Mouse (Mus musculus): ENCODE data around the gene Snd1. TPM values are rescaled to one million over a fixed set of nuclear protein-coding genes. Genes with fewer than 3 reads are reported as not detected.

Gene Snd1
- polyA plus RNA-seq, 1 experiment = 190 TPM

DNA sequence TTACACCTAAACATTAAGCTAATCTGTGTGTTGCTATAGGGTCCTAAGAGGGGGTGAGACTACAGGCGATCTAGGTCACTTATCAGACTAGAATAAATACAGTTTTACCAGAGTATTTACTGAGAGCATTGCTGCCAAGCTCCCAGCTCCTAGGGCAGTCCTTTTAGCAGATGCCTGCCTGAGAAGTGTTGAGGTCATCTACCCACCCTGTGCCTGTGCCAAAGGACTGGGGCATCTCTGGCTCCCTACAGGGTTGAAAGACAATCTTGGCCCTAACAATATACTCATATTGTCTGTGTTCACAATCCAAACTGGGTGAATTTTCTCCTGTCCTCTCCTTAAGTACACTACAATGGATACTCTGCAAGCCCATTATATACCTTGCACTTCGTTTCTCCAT, 340.0 kb downstream of the Snd1 start:
- TF ChIP-seq POLR2AphosphoS2 (IDR thresholded peaks at IDR 0.05; ENCODE audit: insufficient read length, low read depth) (no peak), REST (IDR thresholded peaks at IDR 0.05; ENCODE audit: insufficient read depth, insufficient read length) (no peak), SRF (IDR thresholded peaks at IDR 0.05; ENCODE audit: control insufficient read depth, insufficient read length, low read depth) (no peak)
- H3K4me3 ChIP-seq = no peak overlapping the region
- no peak overlapping the region for H3K4me2 ChIP-seq (ENCODE audit: low read depth)
- no peaks in the 10 kb centered on the region for H3K27me3 ChIP-seq (ENCODE audit: control insufficient read depth, insufficient read depth, insufficient read length)
- H3ac ChIP-seq (ENCODE audit: control insufficient read depth, insufficient read length) = no peak overlapping the region
- H3K79me2 ChIP-seq (ENCODE audit: control insufficient read depth, insufficient read depth) = no peaks in the 10 kb centered on the region
- H3K36me3 ChIP-seq (ENCODE audit: control insufficient read depth, insufficient read depth) = no peaks in the 10 kb centered on the region

DNA sequence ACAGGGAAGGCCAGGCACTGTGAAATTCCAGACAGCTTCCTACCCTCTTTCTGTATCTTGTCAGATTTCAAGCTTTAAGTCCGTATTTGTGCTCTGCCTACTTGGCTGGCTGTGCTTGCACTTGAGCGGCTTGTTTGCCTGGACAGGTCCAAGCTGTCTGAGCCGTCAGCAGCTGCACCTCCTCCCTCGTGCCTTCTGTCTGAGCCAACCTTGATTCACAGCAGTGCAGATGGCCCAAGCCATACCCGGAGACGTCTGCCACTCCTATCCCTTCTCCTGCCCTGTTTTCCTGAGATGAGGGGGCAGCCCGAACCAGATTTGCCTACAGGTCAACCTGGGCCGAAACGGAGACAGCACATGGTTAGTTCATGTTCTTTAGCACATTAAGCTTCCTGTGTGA, 342.1 kb downstream of the Snd1 start:
- Histone ChIP-seq H3K4me3 (no peak overlapping the region), H3K27me3 (ENCODE audit: control insufficient read depth, insufficient read depth, insufficient read length) (no peaks in the 10 kb centered on the region), H3ac (ENCODE audit: control insufficient read depth, insufficient read length) (no peak overlapping the region), H3K79me2 (ENCODE audit: control insufficient read depth, insufficient read depth) (no peaks in the 10 kb centered on the region), H3K36me3 (ENCODE audit: control insufficient read depth, insufficient read depth) (no peaks in the 10 kb centered on the region), H3K4me2 (ENCODE audit: low read depth) (no peak overlapping the region)
- no peak for TF ChIP-seq TCF3 (IDR thresholded peaks at IDR 0.05; ENCODE audit: insufficient read length, low read depth)
- no peak for TF ChIP-seq MAX (IDR thresholded peaks at IDR 0.05; ENCODE audit: low read depth)

DNA sequence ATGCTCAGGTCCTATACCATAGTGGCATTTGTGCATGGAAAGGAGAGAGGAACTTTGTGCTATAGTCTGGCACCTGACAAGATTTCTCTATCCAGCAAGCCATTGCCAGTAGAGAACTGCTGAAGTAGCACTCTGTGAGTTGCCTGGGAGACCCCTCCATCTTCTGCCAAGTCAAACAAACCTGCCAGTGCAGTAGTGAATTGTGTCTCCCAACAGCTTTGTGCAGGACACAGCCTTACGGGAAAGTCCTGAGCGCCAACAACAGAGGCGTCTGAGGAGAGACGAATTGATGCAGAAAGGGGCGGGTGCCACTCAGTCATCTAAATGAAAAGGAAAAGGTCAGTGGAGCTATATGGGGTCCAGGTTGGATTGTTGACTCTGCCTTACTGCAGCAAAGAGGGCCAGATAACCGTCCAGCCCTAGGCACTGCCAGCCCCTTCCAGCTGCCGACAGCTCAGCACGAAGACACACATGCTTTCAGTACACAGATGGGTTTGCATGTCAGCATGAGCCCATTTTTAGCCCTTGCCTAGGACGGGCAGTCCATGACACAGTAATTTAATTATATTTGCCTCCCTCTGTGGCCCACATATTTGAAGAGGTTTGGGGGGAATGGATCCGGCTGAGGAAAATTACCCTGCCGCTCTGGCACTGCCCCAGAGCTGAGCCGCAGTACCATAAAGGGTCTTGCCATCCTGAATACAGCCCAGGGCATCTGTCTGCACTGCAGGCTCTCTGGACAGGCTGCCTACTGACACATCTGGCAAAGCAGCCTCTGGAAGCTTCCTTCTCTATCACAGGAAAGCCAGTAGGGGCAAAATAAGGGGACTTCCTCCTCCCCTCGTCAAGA, 344.8 kb downstream of the Snd1 start:
- H3K4me3 ChIP-seq = no peak overlapping the region
- H3K4me2 ChIP-seq (ENCODE audit: low read depth) = no peak overlapping the region
- TF ChIP-seq E2F4 (IDR thresholded peaks at IDR 0.05; ENCODE audit: insufficient read depth) (no peak), MYOG (IDR thresholded peaks at IDR 0.05; ENCODE audit: control insufficient read depth in 1 of 3, insufficient read depth in 1 of 3, insufficient read length in 2 of 3, low read depth in 2 of 3) (peak in 1 of 3 experiments; percentile 17), TCF3 (IDR thresholded peaks at IDR 0.05; ENCODE audit: insufficient read length, low read depth) (no peak), MYOD1 (IDR thresholded peaks at IDR 0.05; ENCODE audit: control insufficient read depth in 1 of 3, insufficient read length in 2 of 3, low read depth in 2 of 3) (no peak), SRF (IDR thresholded peaks at IDR 0.05; ENCODE audit: control insufficient read depth, insufficient read length, low read depth) (no peak), POLR2AphosphoS2 (IDR thresholded peaks at IDR 0.05; ENCODE audit: insufficient read length, low read depth) (no peak)
- no peaks in the 10 kb centered on the region for H3K36me3 ChIP-seq (ENCODE audit: control insufficient read depth, insufficient read depth)
- no peaks in the 10 kb centered on the region for H3K79me2 ChIP-seq (ENCODE audit: control insufficient read depth, insufficient read depth)
- no peak overlapping the region for H3ac ChIP-seq (ENCODE audit: control insufficient read depth, insufficient read length)
- H3K27me3 ChIP-seq (ENCODE audit: control insufficient read depth, insufficient read depth, insufficient read length) = no peaks in the 10 kb centered on the region

DNA sequence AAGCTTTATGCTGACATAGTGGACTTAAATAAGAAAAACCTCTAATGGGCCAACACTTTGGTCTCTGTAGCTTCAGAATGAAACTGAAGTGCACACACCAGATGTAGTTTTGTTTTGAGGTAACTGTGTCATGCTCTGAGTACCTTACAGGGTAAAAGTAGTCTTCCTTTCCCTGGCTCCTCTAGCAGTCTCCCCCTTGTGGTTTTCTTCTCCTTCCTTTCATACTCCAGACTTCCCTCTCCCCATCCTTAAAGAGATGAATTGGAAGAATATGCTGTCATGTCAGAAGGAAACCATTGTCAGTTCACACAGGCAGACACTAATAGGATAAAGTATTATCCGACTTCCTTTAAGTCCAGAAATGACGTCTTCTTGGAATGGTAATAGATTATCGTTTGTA, 347.4 kb downstream of the Snd1 start:
- Histone ChIP-seq H3K4me2 (ENCODE audit: low read depth) (no peak overlapping the region), H3K79me2 (ENCODE audit: control insufficient read depth, insufficient read depth) (no peaks in the 10 kb centered on the region), H3K27me3 (ENCODE audit: control insufficient read depth, insufficient read depth, insufficient read length) (no peaks in the 10 kb centered on the region), H3K36me3 (ENCODE audit: control insufficient read depth, insufficient read depth) (no peaks in the 10 kb centered on the region), H3K4me3 (no peak overlapping the region), H3ac (ENCODE audit: control insufficient read depth, insufficient read length) (no peak overlapping the region)
- TF ChIP-seq USF1 (IDR thresholded peaks at IDR 0.05; ENCODE audit: low read depth) = no peak

DNA sequence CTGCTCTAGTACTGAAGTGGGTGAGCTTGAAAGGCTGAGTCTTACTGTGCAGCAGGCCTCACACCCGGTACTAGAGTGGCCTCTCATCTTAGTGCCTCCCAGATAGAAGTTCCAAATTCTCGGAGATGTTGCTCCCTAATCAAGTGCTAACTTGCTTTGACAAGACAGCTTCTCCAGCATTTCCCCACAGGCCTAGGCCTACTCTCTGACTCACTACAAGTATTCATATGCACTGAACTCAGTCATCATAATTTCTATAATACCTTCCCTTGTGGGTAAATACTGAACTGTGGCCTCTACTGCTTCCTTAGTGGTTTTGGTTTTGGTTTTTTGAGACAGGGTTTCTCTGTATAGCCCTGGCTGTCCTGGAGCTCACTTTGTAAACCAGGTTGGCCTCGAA, 348.4 kb downstream of the Snd1 start:
- Histone ChIP-seq H3K4me2 (ENCODE audit: low read depth) (no peak overlapping the region), H3K36me3 (ENCODE audit: control insufficient read depth, insufficient read depth) (no peaks in the 10 kb centered on the region), H3K79me2 (ENCODE audit: control insufficient read depth, insufficient read depth) (no peaks in the 10 kb centered on the region), H3K27me3 (ENCODE audit: control insufficient read depth, insufficient read depth, insufficient read length) (no peaks in the 10 kb centered on the region), H3K4me3 (no peak overlapping the region), H3ac (ENCODE audit: control insufficient read depth, insufficient read length) (no peak overlapping the region)
- TF ChIP-seq USF1 (IDR thresholded peaks at IDR 0.05; ENCODE audit: low read depth) = no peak
- TF ChIP-seq REST (IDR thresholded peaks at IDR 0.05; ENCODE audit: insufficient read depth, insufficient read length) = no peak
- no peak for TF ChIP-seq POLR2AphosphoS2 (IDR thresholded peaks at IDR 0.05; ENCODE audit: insufficient read length, low read depth)
- no peak for TF ChIP-seq E2F4 (IDR thresholded peaks at IDR 0.05; ENCODE audit: insufficient read depth)
- no peak for TF ChIP-seq MYOG (IDR thresholded peaks at IDR 0.05; ENCODE audit: control insufficient read depth in 1 of 3, insufficient read depth in 1 of 3, insufficient read length in 2 of 3, low read depth in 2 of 3)
- TF ChIP-seq POLR2A (IDR thresholded peaks at IDR 0.05; ENCODE audit: insufficient read length, low read depth) = no peak
- TF ChIP-seq MAX (IDR thresholded peaks at IDR 0.05; ENCODE audit: low read depth) = no peak
- no peak for TF ChIP-seq TCF12 (IDR thresholded peaks at IDR 0.05; ENCODE audit: insufficient read depth, poor library complexity, severe bottlenecking)
- no peak for TF ChIP-seq MYOD1 (IDR thresholded peaks at IDR 0.05; ENCODE audit: control insufficient read depth in 1 of 3, insufficient read length in 2 of 3, low read depth in 2 of 3)

DNA sequence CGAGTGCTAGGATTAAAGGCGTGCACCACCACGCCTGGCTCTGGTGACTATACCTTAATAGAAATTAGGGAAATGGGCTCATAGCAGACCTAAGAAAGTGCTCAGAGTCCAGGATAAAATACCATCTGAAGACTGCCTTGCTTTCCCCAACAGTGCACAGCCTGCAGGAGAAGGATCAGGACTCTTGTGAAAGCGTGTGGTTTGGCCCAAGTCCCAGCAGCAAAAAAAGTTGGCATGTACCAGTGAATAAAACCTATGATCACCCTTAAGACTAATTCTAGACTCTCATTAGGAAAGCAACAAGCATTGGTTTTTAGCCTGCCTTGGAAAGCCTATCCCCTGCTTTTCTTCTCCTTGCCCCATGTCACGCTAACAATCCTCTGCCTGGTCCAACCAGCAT, 348.9 kb downstream of the Snd1 start:
- H3ac ChIP-seq (ENCODE audit: control insufficient read depth, insufficient read length) = no peak overlapping the region
- H3K27me3 ChIP-seq (ENCODE audit: control insufficient read depth, insufficient read depth, insufficient read length) = no peaks in the 10 kb centered on the region
- TF ChIP-seq E2F4 (IDR thresholded peaks at IDR 0.05; ENCODE audit: insufficient read depth) (no peak), CEBPB (IDR thresholded peaks at IDR 0.05; ENCODE audit: insufficient read depth, poor library complexity, severe bottlenecking) (peak; percentile 87)
- H3K36me3 ChIP-seq (ENCODE audit: control insufficient read depth, insufficient read depth) = no peaks in the 10 kb centered on the region
- H3K79me2 ChIP-seq (ENCODE audit: control insufficient read depth, insufficient read depth) = no peaks in the 10 kb centered on the region
- H3K4me2 ChIP-seq (ENCODE audit: low read depth) = no peak overlapping the region
- no peak overlapping the region for H3K4me3 ChIP-seq

Data from myocyte (in vitro differentiated cells).